Mouse (Mus musculus) mesoderm, embryonic 11.5 days (tissue): Measurements from ENCODE around the gene Tex26.
A peak's percentile ranks its signal among the peaks of the same experiment; 100 is the strongest.

Source experiments
- DNase-seq: peaks from one replicate; pipeline ENCODE4 v3.0.0-alpha.2; 2012; ENCODE audit warnings: low read depth, low spot score

The Tex26 gene

GRCm38 (mm10) chr5:149433618-149434017 is 5.8 kb upstream of the Tex26 start:
- DNase-seq = no peak

DNA sequence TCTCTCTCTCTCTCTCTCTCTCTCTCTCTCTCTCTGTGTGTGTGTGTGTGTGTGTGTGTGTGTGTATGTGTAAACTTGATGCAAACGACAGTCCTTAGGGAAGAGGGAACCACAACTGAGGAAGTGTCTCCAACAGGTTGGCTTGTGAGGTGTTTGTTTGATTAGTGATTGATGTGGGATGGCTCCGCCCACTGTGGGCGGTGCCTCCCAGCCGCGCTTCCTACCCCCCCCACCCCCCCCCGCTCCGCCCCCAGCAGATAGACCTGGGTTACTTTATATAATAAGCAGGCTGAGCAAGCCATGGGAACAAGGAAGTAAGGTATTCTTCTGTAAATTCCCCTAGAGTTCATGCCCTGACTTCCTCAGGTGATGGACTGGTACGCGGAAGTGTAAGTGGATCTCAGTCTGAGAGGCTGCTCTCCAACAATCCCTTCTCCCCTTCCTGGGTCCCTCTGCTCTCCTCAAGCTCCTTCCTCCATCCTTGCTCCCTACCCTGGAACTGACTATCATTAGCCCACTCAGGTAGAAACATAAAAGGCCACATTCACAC is 5.2 kb upstream of the Tex26 start:
- no peak for DNase-seq

DNA sequence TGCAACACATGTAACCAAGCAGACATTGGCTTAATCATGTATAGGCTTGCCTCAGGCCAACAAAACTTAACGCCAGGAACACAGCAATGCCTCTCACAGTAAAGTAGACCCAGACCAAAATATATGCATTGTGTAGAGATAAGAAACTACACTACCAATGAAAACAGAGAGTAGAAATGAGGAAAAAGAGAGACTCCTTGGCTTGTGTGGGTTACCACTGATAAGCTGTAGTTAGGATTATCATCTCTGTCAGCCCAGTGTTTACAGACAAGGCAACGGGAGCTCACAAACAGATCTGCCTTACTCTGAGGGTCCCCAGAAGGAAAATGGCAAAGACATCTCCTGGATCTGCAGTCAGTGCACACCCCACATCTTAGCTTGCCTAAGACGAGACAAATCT is 2.9 kb upstream of the Tex26 start:
- no peak for DNase-seq

- DNase-seq = no peak
Measured at GRCm38 (mm10) chr5:149437150-149437549, 2.3 kb upstream of the Tex26 start.

GRCm38 (mm10) chr5:149440180-149440573 is 717 bp downstream of the Tex26 start:
- DNase-seq = peak; percentile 65

DNA sequence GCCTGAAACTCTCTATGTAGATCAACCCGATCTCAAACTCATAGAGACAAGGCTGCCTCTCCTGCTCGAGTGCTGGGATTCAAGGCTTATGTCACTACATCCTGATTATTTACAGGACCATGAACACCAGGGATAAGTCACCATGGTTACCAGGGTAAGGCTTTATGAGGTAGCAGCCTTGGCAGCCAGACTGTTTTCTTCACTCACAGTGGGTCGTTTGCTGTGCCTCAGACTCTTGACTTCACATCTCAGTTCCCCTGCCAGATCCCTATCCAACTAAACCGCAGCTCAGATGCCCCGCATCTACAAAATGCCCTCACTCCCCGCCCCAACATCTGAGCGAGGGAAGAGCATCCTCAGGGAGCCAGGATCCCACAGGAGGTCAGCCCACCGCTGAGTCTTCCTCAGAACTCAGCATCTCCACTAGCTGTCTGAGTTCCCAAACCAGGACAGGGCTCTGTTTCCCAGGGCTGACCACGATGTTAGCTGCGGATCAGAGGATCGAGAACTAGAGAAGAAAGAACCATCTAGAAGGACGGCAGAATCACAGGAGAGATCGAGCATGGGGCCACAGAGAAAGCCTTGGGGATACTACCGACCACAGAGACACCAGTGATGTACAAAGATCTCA is 2.3 kb downstream of the Tex26 start:
- DNase-seq = no peak

DNA sequence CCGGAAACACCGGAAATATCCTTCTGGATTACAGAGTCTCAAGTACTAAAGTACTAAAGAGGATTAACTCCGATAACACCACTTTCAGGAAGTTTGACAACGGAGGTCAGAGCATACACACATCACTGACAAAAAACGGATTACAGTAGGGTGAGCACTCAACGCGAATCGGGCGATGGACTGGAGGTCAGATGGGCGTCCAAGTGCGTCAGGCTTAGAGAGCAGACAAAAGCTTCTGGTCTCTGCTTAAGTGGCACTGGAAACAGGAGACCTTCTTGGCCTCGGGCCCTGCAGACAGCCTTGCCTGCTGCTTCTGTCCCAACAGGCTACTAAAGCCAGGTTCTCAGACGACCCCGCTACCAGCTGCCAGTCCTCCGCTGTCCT is 2.8 kb downstream of the Tex26 start:
- no peak for DNase-seq

DNA sequence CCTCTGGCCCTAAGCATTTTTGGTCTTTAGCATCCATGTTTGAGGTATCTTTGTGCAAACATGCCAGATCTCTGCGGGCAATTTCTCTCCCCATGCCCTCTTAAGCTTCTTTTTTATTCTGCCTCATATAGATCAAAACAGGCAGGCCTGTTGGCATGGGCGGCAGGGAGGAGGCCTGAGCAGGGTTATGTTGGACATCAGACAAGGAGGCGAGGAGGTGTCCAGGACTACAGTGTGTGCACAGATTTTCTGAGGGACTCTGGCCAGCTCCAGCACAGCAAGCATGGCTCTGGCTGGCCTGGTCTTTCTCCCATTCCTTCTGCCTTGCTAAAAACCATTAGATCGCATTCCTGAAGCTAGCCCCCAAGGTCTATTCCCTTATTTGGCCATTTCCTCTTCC is 5.0 kb downstream of the Tex26 start:
- no peak for DNase-seq

GRCm38 (mm10) chr5:149446495-149446894 is 7.0 kb downstream of the Tex26 start:
- no peak for DNase-seq

DNA sequence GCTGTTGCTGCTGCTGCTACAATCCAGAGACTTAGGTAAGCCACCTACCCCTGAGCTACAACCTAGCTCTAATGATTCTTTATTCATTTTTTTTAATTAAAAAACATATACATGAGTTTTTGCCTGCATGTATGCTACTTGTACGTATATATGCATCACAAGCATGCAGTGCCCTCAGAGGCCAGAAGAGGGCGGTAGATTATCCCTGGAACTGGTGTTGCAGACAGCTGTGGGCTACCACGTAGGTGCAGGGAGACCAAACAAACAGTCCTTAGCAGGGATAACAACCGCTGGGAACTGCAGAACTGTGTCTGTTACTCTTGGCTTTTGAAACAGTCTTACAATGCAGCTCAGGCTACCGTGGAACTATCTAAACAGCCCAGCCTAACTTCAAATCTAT is 8.3 kb downstream of the Tex26 start:
- no peak for DNase-seq

DNA sequence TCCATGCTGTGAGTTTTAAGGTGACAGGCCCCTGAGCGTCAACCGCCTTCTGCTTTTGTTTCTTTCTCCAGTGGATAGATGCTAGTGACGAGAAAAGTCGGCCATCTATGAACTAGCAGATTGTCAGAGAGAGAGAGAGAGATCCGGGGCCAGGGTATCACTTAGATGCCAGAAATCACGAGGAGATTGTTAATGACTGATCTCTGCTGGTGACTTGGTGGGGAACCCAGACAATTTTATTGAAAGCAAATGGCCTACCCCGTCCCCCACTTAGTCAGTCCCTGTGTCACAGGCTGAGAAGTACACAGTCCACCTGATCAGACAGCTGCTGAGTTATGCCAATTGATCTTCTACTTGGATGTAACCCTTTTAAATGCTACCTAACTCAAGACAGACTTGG is 9.9 kb downstream of the Tex26 start:
- no peak for DNase-seq

DNA sequence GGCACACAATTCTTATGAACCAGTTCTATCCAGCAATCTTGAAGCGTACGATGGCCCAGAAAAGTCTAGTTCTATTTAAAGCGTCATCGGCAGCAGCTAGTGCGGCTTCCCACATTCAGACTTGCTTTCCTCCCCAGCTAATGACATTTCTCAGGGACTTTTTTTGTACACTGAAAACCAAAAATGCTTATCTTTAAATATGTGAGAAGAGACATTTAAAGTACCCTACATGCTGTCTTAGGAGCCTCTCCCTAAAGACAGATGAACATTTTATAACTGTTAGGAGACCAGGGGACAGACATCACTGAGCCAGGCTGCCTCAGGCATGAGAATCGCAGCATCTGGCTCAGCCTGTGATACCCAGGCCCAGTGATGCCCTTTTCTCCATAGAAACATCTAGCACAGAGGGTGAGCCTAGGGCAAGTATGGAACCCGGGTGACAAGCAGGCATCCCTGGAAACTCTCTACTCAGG is 11.8 kb downstream of the Tex26 start:
- DNase-seq = no peak

DNA sequence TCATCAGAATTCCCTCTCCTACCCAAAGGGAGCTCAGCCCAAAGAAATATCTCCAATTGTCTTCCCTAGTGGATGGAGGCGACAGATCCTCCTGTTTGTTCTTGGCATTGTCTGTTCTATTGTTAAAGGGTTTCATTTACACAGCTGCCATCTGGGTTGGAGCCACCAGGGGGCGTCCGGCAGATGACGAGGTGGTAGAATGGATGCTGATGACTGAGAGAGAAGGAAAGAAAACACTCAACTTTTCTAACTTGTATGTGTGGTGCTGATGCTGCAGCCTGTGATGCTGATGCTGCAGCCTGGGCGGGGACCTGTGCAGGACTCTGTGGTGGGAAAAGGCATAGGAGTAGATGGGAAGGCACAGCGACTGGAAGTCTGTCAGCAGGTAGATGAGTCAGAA is 14.8 kb downstream of the Tex26 start:
- peak; percentile 67 for DNase-seq

GRCm38 (mm10) chr5:149456544-149456943 is 17.1 kb downstream of the Tex26 start:
- DNase-seq = no peak

DNA sequence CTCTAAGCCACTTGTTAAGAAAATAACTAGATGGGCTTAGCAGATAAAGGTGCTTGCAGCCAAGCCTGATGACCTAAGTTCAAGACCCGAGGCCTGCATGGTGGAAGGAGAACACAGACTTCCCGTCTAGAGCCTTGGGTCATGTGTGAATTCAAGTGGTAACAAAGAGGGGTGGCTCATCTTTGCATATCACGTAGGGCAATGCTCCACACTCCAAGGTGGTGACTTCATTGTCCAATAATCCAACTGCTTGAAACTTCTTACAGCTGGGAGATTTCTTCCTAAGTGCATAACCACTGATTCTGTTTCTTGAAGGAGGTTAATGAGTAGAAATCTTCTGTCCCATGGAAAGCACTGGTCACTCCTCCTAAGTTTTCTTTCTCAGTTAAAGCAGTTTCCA is 22.6 kb downstream of the Tex26 start:
- no peak for DNase-seq

GRCm38 (mm10) chr5:149465305-149465704 is 25.8 kb downstream of the Tex26 start:
- DNase-seq = no peak

GRCm38 (mm10) chr5:149474142-149474541 is 34.7 kb downstream of the Tex26 start:
- DNase-seq = no peak

GRCm38 (mm10) chr5:149474701-149475468 is 35.4 kb downstream of the Tex26 start:
- no peak for DNase-seq

- DNase-seq = no peak
Measured at GRCm38 (mm10) chr5:149481920-149482319, 42.5 kb downstream of the Tex26 start.

DNA sequence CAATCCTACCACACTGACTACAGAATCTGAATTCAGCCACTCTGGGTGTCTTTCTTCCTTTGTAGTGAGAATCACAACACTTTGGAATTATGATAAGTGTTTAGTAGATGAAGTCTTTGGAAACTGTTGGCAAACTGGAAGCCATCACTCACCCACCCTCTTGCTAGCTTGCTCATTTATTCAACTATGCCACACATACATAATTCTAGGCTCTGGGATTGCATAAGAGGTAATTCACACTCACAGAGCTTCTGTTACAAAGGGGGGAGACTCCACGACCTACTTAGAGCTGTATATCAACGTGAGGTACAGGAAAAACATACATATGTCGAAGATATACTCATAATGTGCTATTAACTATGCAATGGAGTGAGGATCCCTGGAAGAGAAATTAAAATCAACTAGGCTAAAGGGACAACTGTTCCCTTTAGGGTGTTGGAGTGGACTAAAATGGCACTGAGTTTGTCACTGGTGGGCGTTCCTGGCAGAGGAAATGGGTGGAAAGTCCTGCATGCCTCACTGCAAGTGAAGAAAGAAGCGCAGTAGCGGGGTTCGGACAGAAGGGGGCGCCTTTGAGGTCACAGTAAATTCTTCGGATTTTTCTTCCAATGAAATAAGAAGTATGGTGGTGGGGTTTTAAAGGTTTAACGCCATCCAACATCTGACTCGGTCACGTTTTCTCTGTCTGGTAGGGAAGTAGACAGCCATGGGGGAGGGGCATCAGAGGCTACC is 44.0 kb downstream of the Tex26 start:
- DNase-seq = no peak

DNA sequence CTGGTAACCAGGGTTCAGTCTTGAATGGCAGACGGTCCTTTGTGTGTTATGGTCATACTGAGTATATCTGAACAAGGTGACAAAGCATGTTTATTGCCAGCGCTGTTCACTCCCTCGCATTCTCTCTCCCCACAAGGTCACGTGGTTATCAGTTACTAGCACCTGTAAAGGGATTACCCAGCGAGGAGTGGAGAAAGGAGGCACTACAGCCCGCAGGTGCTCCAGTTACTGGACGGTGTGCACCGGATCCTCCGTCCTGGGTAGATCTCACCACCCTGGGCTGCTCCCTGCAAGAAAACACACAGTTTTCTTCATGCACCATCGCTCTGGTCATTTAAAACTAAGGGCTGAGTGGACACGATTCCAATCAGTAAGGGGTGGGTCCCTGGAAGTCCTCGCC is 44.8 kb downstream of the Tex26 start:
- DNase-seq = no peak

DNA sequence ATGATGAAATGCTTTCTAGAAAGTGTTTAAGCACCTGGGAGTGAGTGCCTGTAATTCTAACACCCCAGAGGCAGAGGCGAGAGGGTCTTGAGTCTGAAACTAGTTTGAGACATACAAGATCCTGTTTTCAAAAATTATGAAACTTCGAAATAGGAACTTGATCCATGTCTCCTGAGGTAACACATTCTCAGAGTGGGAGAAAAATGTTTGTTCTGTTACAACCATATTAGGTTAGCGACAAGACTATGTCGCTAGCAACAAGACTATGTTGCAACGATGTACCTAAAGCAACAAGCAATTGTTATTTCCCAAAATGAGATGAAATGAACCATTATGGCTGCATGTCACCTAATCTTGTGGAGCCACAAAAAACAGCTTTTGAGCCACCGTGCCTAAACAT is 46.0 kb downstream of the Tex26 start:
- no peak for DNase-seq
